Mouse (Mus musculus) liver, embryonic 13.5 days (tissue): ENCODE measurements around the gene Acy3. TPM values are rescaled to one million over a fixed set of nuclear protein-coding genes. Genes with fewer than 3 reads are reported as not detected.
"Not testable (repeated sequence)": the region's sequence is repeated elsewhere in the genome, so short reads cannot be mapped to it uniquely, and the experiment has no call there.

Experiments used
- ATAC-seq: fragments of 200-750 bp; cut with Nextera tagmentation; 2 replicates; pipeline ENCODE4 v1.8.0; 2017; ENCODE audit warnings: low read depth, mild to moderate bottlenecking, moderate number of reproducible peaks, moderate library complexity
- DNase-seq: peaks from one replicate; pipeline ENCODE4 v3.0.0; 2022
- H3K27ac ChIP-seq: fragments of 300-500 bp; sonication (generic); 2 replicates; pipeline ENCODE4 v1.5.1; 2015; ENCODE audit warnings: moderate library complexity, mild to moderate bottlenecking, inconsistent platforms
- H3K27me3 ChIP-seq: fragments of 300-500 bp; sonication (generic); 2 replicates; pipeline ENCODE4 v1.6.1; 2015; ENCODE audit warnings: mild to moderate bottlenecking, inconsistent platforms
- H3K36me3 ChIP-seq: fragments of 300-500 bp; sonication (generic); 2 replicates; pipeline ENCODE4 v1.6.1; 2015; ENCODE audit warnings: mild to moderate bottlenecking, inconsistent platforms
- H3K4me1 ChIP-seq: fragments of 300-500 bp; sonication (generic); replicated peaks from 2 replicates; pipeline ENCODE4 v1.6.1; 2015; ENCODE audit warnings: inconsistent platforms
- H3K4me2 ChIP-seq: fragments of 300-500 bp; sonication (generic); 2 replicates; pipeline ENCODE4 v1.6.1; 2015; ENCODE audit warnings: inconsistent platforms, mild to moderate bottlenecking, moderate library complexity
- H3K4me3 ChIP-seq: fragments of 300-500 bp; sonication (generic); replicated peaks from 2 replicates; pipeline ENCODE4 v1.5.1; 2015; ENCODE audit warnings: mild to moderate bottlenecking, inconsistent platforms
- H3K9ac ChIP-seq: fragments of 300-500 bp; sonication (generic); 2 replicates; pipeline ENCODE4 v1.6.1; 2015; ENCODE audit warnings: mild to moderate bottlenecking, inconsistent platforms
- H3K9me3 ChIP-seq: fragments of 300-500 bp; sonication (generic); replicated peaks from 2 replicates; pipeline ENCODE4 v1.6.1; 2016; ENCODE audit warnings: inconsistent platforms
- WGBS: fragments of 180-500 bp; shearing (Covaris S2); methylation state at CpG from one replicate; pipeline ENCODE4 v1.1.7; 2015; ENCODE audit not compliant: insufficient replicate concordance; 5-methylcytosine and 5-hydroxymethylcytosine counted together
- polyA plus RNA-seq: library from polyadenylated mRNA; unstranded; fragments of >200 nt; fragmentation: Nextera tagmentation; extraction: Ambion mirVana; gene quantifications from 2 replicates; pipeline ENCODE4 v1.2.1, GENCODE M21; 2015

The Acy3 gene
- polyA plus RNA-seq, 1 experiment from 2014 or later, result 9.5 TPM

DNA sequence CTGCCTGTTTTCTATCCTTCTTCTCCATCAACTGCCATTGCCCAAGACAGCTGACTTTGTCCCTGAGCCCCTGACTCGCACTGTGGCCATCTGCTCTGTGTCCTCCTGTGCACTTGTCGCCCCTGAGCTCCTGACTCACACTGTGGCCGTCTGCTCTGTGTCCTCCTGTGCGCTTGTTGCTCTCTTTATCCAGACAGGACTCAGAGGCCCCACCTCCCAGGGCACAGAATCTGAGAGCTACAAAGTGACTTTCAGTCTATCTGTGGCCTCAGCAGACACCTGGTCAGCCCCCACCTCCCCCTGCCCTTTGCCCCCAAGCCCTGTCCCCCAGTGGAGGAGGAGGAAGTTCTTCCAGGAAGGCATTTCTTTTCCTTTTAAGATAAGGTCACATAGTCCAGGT lies 30.6 kb upstream of the Acy3 start:
- no peak overlapping the region for H3K4me2 ChIP-seq
- H3K9ac ChIP-seq, result no peak overlapping the region
- DNase-seq (no peak), ATAC-seq (no peak)
- no peak overlapping the region for H3K27ac ChIP-seq
- no peaks in the 10 kb centered on the region for H3K36me3 ChIP-seq
- H3K4me3 ChIP-seq, result no peak overlapping the region
- no peaks in the 10 kb centered on the region; the same call in 1 of the 2 replicates for H3K4me1 ChIP-seq
- 0 out of 2 replicates have a peak, but pooled peaks cover 8% of the 10 kb centered on the region for H3K27me3 ChIP-seq
- WGBS, result 24% methylated on average over 4 of the region's 4 CpGs
- H3K9me3 ChIP-seq, result no peaks in the 10 kb centered on the region

DNA sequence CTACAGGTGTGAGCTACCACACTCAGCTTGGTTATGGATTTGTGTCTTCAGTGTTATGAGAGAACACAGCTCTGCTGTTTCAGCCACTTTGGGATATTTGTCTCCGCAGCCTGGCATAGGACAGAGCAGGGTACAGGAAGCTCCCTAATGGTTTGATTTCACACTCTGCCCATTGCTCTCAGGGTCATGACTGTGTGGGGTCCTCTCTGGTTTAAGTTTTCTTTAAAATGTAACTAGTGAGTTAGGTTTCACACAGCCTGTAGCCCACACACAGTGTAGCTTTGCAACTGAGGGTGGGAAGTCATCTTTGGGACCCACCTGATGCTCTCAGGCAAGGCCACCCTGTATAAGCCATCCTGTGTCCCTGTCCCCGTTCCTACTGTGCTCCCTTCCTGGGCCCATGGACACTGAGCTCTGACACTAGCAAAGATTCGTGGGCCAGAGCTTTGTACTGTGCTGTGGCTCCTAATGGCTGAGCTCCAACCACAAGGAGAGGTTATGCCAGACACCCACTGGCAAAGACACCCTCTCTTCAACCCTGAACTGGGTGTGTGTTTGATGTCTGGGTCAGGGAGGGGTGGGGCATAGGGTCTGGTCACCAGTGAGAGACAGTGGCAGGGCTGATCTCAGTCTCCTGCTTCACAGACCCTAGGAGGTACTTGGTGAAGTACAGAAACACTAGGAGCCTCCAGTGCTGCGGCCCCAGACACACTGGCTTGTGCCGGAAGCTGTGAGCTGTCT lies 28.9 kb upstream of the Acy3 start:
- 60% methylated on average over 5 of the region's 5 CpGs for WGBS

GRCm38 (mm10) chr19:3958470-3958869 lies 27.9 kb upstream of the Acy3 start, which contains the start of gene Aldh3b3:
Gene Aldh3b3, plus strand, starts transcription at chr19:3958645.
- Histone ChIP-seq H3K4me1 (no peaks in the 10 kb centered on the region; the same call in 1 of the 2 replicates), H3K4me2 (no peak within 1 kb of the TSS), H3K27me3 (0 out of 2 replicates have a peak, but pooled peaks cover 8% of the 10 kb centered on the region), H3K4me3 (no peak within 1 kb of the TSS), H3K9ac (no peak within 1 kb of the TSS), H3K36me3 (no peaks in the 10 kb centered on the region), H3K9me3 (no peaks in the 10 kb centered on the region), H3K27ac (no peak within 1 kb of the TSS)
- 58% methylated on average over 4 of the region's 4 CpGs for WGBS
- ATAC-seq, result no peak
- no peak for DNase-seq

More for the DNA sequence above, 28.9 kb upstream of the Acy3 start:
- not testable (repeated sequence) for H3K9ac ChIP-seq, DNase-seq, H3K36me3 ChIP-seq, H3K9me3 ChIP-seq, H3K4me3 ChIP-seq, ATAC-seq, H3K4me2 ChIP-seq, H3K4me1 ChIP-seq, H3K27me3 ChIP-seq, H3K27ac ChIP-seq

DNA sequence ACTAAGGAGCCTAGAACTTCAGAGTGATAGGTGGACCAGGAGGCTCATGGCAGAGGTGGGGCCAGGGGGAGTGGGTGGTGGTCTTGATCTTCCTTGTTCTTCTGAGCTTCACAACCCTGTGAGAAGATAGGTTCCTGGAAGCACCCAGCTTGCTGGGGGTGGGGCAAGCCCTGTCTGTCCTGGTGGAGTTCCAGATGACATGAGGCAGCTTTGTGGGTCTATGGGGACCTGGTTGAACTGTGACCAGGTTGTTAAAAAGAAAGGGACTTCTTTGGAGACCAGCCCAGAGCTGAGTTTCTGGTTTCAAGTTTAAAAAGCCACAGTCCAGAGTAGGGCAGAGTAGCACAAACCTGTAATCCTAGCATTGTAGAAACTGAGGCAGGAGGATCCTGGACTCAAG lies 27.3 kb upstream of the Acy3 start:
- H3K36me3 ChIP-seq, result no peaks in the 10 kb centered on the region

GRCm38 (mm10) chr19:3960211-3960610 lies 26.2 kb upstream of the Acy3 start:
- ATAC-seq (no peak), DNase-seq (no peak)
- 71% methylated on average over 5 of the region's 5 CpGs for whole genome bisulfite sequencing
- Histone ChIP-seq H3K4me1 (no peaks in the 10 kb centered on the region; the same call in 1 of the 2 replicates), H3K9me3 (no peaks in the 10 kb centered on the region), H3K4me2 (no peak overlapping the region), H3K9ac (no peak overlapping the region), H3K36me3 (no peaks in the 10 kb centered on the region), H3K27me3 (0 out of 2 replicates have a peak, but pooled peaks cover 8% of the 10 kb centered on the region), H3K4me3 (no peak overlapping the region), H3K27ac (no peak overlapping the region)

More for the DNA sequence above, 27.3 kb upstream of the Acy3 start:
- no peak overlapping the region for H3K4me2 ChIP-seq
- no peak overlapping the region for H3K27ac ChIP-seq
- H3K9me3 ChIP-seq, result no peaks in the 10 kb centered on the region
- DNase-seq (no peak), ATAC-seq (no peak)
- H3K4me1 ChIP-seq, result no peaks in the 10 kb centered on the region; the same call in 1 of the 2 replicates
- H3K9ac ChIP-seq, result no peak overlapping the region
- no peak overlapping the region for H3K4me3 ChIP-seq
- H3K27me3 ChIP-seq, result 0 out of 2 replicates have a peak, but pooled peaks cover 8% of the 10 kb centered on the region

DNA sequence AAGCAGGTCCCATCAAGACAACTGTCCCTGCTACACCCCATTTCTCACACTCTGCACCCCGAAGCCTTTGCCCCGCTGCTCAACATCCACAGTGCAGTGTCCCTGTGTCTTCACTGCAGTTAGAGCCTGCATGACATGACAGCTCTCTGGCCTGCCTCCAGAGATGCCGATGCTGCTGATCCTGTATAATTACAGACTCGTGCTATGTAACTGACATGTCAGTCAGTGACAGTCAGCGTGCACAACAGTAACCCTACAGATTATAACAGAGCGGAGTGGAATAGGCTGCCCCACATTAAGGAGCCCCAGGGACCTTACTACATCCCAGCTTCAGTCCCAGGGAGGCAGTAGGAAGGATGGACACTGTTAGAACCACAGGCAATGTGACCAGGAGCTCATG lies 24.6 kb upstream of the Acy3 start:
- 66% methylated on average over 6 of the region's 6 CpGs for WGBS
- not testable (repeated sequence) for H3K4me2 ChIP-seq, H3K27me3 ChIP-seq, H3K9me3 ChIP-seq, H3K36me3 ChIP-seq, DNase-seq, ATAC-seq, H3K27ac ChIP-seq, H3K4me3 ChIP-seq, H3K9ac ChIP-seq, H3K4me1 ChIP-seq

GRCm38 (mm10) chr19:3962469-3962868 lies 23.9 kb upstream of the Acy3 start:
- no peaks in the 10 kb centered on the region for H3K9me3 ChIP-seq
- H3K36me3 ChIP-seq, result no peaks in the 10 kb centered on the region
- no peak overlapping the region for H3K4me2 ChIP-seq
- no peaks in the 10 kb centered on the region for H3K27me3 ChIP-seq
- H3K27ac ChIP-seq, result no peak overlapping the region
- DNase-seq (no peak), ATAC-seq (no peak)
- peaks cover 8% of the 10 kb centered on the region for H3K4me1 ChIP-seq
- no peak overlapping the region for H3K9ac ChIP-seq
- 11% methylated on average over 2 of the region's 2 CpGs for WGBS
- H3K4me3 ChIP-seq, result no peak overlapping the region

DNA sequence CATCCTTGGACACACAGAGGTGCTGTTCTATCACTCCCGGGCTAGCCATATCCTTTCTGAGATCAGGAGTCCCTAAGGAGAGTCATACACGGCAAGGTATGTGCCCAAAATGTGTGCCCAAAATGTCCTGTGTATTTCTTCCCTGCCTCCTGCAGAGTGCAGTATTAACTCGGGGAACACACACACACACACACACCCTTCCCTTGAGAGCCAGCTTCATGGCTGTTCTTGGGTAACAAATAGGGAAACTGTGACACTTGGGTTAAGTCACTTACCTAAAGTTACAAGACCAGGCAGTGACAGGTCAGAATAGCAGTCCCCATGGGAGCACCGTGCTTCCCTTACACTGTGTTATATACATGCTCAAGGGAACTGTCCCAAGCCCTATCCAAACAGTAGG lies 22.3 kb upstream of the Acy3 start:
- no peaks in the 10 kb centered on the region for H3K9me3 ChIP-seq
- ATAC-seq (no peak), DNase-seq (no peak)
- no peak overlapping the region for H3K9ac ChIP-seq
- H3K4me1 ChIP-seq, result peaks cover 10% of the 10 kb centered on the region
- H3K4me3 ChIP-seq, result no peak overlapping the region
- H3K4me2 ChIP-seq, result no peak overlapping the region
- 58% methylated on average over 4 of the region's 4 CpGs for WGBS
- H3K27me3 ChIP-seq, result 0 out of 2 replicates have a peak, but pooled peaks cover 3% of the 10 kb centered on the region
- H3K36me3 ChIP-seq, result no peaks in the 10 kb centered on the region
- no peak overlapping the region for H3K27ac ChIP-seq

- H3K4me2 ChIP-seq, result no peak overlapping the region
- H3K36me3 ChIP-seq, result no peaks in the 10 kb centered on the region
- DNase-seq (no peak), ATAC-seq (no peak)
- no peak overlapping the region for H3K9ac ChIP-seq
- H3K9me3 ChIP-seq, result no peaks in the 10 kb centered on the region
- peaks cover 12% of the 10 kb centered on the region for H3K4me1 ChIP-seq
- 0 out of 2 replicates have a peak, but pooled peaks cover 3% of the 10 kb centered on the region for H3K27me3 ChIP-seq
- H3K27ac ChIP-seq, result no peak overlapping the region
- H3K4me3 ChIP-seq, result no peak overlapping the region
- whole genome bisulfite sequencing, result 64% methylated on average over 11 of the region's 11 CpGs
Observed at GRCm38 (mm10) chr19:3966330-3967075, 19.9 kb upstream of the Acy3 start.

- Histone ChIP-seq H3K4me3 (no peak overlapping the region), H3K4me1 (peaks cover 19% of the 10 kb centered on the region), H3K36me3 (no peaks in the 10 kb centered on the region), H3K27me3 (0 out of 2 replicates have a peak, but pooled peaks cover 3% of the 10 kb centered on the region), H3K4me2 (no peak overlapping the region), H3K27ac (no peak overlapping the region), H3K9me3 (no peaks in the 10 kb centered on the region), H3K9ac (no peak overlapping the region)
- ATAC-seq (no peak), DNase-seq (no peak)
- WGBS, result 33% methylated on average over 3 of the region's 3 CpGs
Observed at GRCm38 (mm10) chr19:3967258-3967657, 19.1 kb upstream of the Acy3 start.

GRCm38 (mm10) chr19:3972229-3972628 lies 14.1 kb upstream of the Acy3 start, which contains the start of gene Aldh3b2:
Gene Aldh3b2, plus strand, starts transcription at chr19:3972328.
- peak; percentile 87 for ATAC-seq
- H3K36me3 ChIP-seq, result no peaks in the 10 kb centered on the region
- peak; percentile 63 for DNase-seq
- no peak within 1 kb of the TSS for H3K4me3 ChIP-seq
- H3K4me1 ChIP-seq, result peaks cover 26% of the 10 kb centered on the region
- peak within 1 kb of the TSS; percentile 2; the same call in 1 of the 2 replicates for H3K27ac ChIP-seq
- H3K27me3 ChIP-seq, result 0 out of 2 replicates have a peak, but pooled peaks cover 8% of the 10 kb centered on the region
- H3K4me2 ChIP-seq, result 0 out of 2 replicates have a peak within 1 kb of the TSS, but pooled peaks have one; percentile 10
- 37% methylated on average over 9 of the region's 9 CpGs for whole genome bisulfite sequencing
- H3K9ac ChIP-seq, result peak within 1 kb of the TSS; percentile 36; the same call in 1 of the 2 replicates
- no peaks in the 10 kb centered on the region for H3K9me3 ChIP-seq
